Mouse (Mus musculus): ENCODE results near the gene Fcor.
A peak's percentile ranks its signal among the peaks of the same experiment; 100 is the strongest.

Fcor gene

GRCm38 (mm10) chr8:3670388-3670787 is 1.8 kb downstream of the Fcor start:
- no peak for DNase-seq

- no peak for DNase-seq
These were observed 6.7 kb downstream of the Fcor start, which contains the start of gene Mcemp1 for GRCm38 (mm10) chr8:3665507-3665906. TSS of gene Mcemp1 (plus strand) at chr8:3665754.

GRCm38 (mm10) chr8:3664405-3664804 is 7.8 kb downstream of the Fcor start:
- DNase-seq = no peak

GRCm38 (mm10) chr8:3660889-3661288 is 11.3 kb downstream of the Fcor start:
- no peak for DNase-seq

GRCm38 (mm10) chr8:3656725-3657381 is 15.3 kb downstream of the Fcor start:
- DNase-seq = peak; percentile 43

GRCm38 (mm10) chr8:3655526-3655925 is 16.6 kb downstream of the Fcor start, which contains the start of gene Retn:
TSS of gene Retn (plus strand) at chr8:3655770.
- DNase-seq = no peak

- no peak for DNase-seq
These were observed 17.2 kb downstream of the Fcor start for GRCm38 (mm10) chr8:3654726-3655508.

GRCm38 (mm10) chr8:3652845-3653244 is 19.3 kb downstream of the Fcor start:
- no peak for DNase-seq

GRCm38 (mm10) chr8:3648990-3649389 is 23.2 kb downstream of the Fcor start:
- peak; percentile 32 for DNase-seq

GRCm38 (mm10) chr8:3648268-3648667 is 23.9 kb downstream of the Fcor start:
- no peak for DNase-seq

GRCm38 (mm10) chr8:3647561-3647960 is 24.6 kb downstream of the Fcor start:
- no peak for DNase-seq

- DNase-seq = no peak
These were observed 25.2 kb downstream of the Fcor start for GRCm38 (mm10) chr8:3646824-3647531.

- peak; percentile 39 for DNase-seq
These were observed 26.4 kb downstream of the Fcor start for GRCm38 (mm10) chr8:3645804-3646203.

- peak; percentile 28 for DNase-seq
These were observed 40.7 kb downstream of the Fcor start for GRCm38 (mm10) chr8:3631478-3631875.

GRCm38 (mm10) chr8:3630647-3631477 is 41.3 kb downstream of the Fcor start, which contains the start of gene Stxbp2:
TSS of gene Stxbp2 (plus strand) at chr8:3630955.
- DNase-seq = peak; percentile 72

- peak; percentile 55 for DNase-seq
These were observed 44.1 kb downstream of the Fcor start for GRCm38 (mm10) chr8:3628014-3628413.

- DNase-seq = no peak
These were observed 45.2 kb downstream of the Fcor start for GRCm38 (mm10) chr8:3626971-3627370.

- peak; percentile 25 for DNase-seq
These were observed 46.7 kb downstream of the Fcor start, which contains the start of gene Pcp2 for GRCm38 (mm10) chr8:3625445-3625844. TSS of gene Pcp2 (minus strand) at chr8:3625545.

- DNase-seq = no peak
These were observed 50.0 kb downstream of the Fcor start for GRCm38 (mm10) chr8:3622119-3622518.

GRCm38 (mm10) chr8:3621199-3621970 is 50.8 kb downstream of the Fcor start, which contains the start of the genes Xab2 and Pet100:
TSS of gene Xab2 (minus strand) at chr8:3621316.
TSS of gene Pet100 (plus strand) at chr8:3621548.
- DNase-seq = peak; percentile 100
